Mouse (Mus musculus) forebrain, embryonic 10.5 days (tissue): ENCODE results near the gene Nxnl1. TPM values are rescaled to one million over a fixed set of nuclear protein-coding genes. Genes with fewer than 3 reads are reported as not detected.

Experiments used
- DNase-seq: peaks from one replicate; pipeline ENCODE4 v3.0.0-alpha.2; 2017; ENCODE audit warnings: low spot score; ENCODE audit errors: extremely low spot score
- H3K27ac ChIP-seq: fragments of 300-500 bp; sonication (generic); 2 replicates; pipeline ENCODE4 v1.5.1; 2016; ENCODE audit warnings: mild to moderate bottlenecking
- H3K27me3 ChIP-seq: fragments of 300-500 bp; sonication (generic); 2 replicates; pipeline ENCODE4 v1.6.1; 2016; ENCODE audit warnings: mild to moderate bottlenecking; ENCODE audit not compliant: poor library complexity, severe bottlenecking
- H3K36me3 ChIP-seq: fragments of 300-500 bp; sonication (generic); replicated peaks from 2 replicates; pipeline ENCODE4 v1.6.1; 2016; ENCODE audit warnings: mild to moderate bottlenecking, moderate library complexity
- H3K4me1 ChIP-seq: fragments of 300-500 bp; sonication (generic); 2 replicates; pipeline ENCODE4 v1.6.1; 2016
- H3K4me3 ChIP-seq: fragments of 300-500 bp; sonication (generic); 2 replicates; pipeline ENCODE4 v1.5.1; 2016; ENCODE audit warnings: mild to moderate bottlenecking, moderate library complexity
- H3K9me3 ChIP-seq: fragments of 300-500 bp; sonication (generic); 2 replicates; pipeline ENCODE4 v1.6.1; 2016; ENCODE audit warnings: mild to moderate bottlenecking, moderate library complexity
- WGBS: fragments of 180-500 bp; shearing (Covaris S2); methylation state at CpG from one replicate; pipeline ENCODE4 v1.1.7; 2016; 5-methylcytosine and 5-hydroxymethylcytosine counted together
- polyA plus RNA-seq: library from polyadenylated mRNA; unstranded; fragments of >200 nt; fragmentation: Nextera tagmentation; extraction: Ambion mirVana; gene quantifications from 2 replicates; pipeline ENCODE4 v1.2.1, GENCODE M21; 2016

Nxnl1 gene
- polyA plus RNA-seq, 1 experiment from 2014 or later, result not detected

GRCm38 (mm10) chr8:71560765-71561164 is 5.6 kb downstream of the Nxnl1 start:
- Histone ChIP-seq H3K36me3 (no peaks in the 10 kb centered on the region), H3K27ac (no peak overlapping the region), H3K9me3 (peaks cover 7% of the 10 kb centered on the region; the same call in 1 of the 2 replicates), H3K27me3 (peaks cover 98% of the 10 kb centered on the region), H3K4me1 (peaks cover 22% of the 10 kb centered on the region), H3K4me3 (no peak overlapping the region)
- DNase-seq, result no peak
- WGBS, result 83% methylated on average over 5 of the region's 5 CpGs

- Histone ChIP-seq H3K36me3 (no peaks in the 10 kb centered on the region), H3K4me1 (peaks cover 22% of the 10 kb centered on the region), H3K27ac (no peak overlapping the region), H3K9me3 (peaks cover 7% of the 10 kb centered on the region; the same call in 1 of the 2 replicates), H3K4me3 (no peak overlapping the region), H3K27me3 (peaks cover 100% of the 10 kb centered on the region)
- 79% methylated on average over 3 of the region's 3 CpGs for WGBS
- no peak for DNase-seq
These were observed 6.3 kb downstream of the Nxnl1 start for GRCm38 (mm10) chr8:71560071-71560470.

DNA sequence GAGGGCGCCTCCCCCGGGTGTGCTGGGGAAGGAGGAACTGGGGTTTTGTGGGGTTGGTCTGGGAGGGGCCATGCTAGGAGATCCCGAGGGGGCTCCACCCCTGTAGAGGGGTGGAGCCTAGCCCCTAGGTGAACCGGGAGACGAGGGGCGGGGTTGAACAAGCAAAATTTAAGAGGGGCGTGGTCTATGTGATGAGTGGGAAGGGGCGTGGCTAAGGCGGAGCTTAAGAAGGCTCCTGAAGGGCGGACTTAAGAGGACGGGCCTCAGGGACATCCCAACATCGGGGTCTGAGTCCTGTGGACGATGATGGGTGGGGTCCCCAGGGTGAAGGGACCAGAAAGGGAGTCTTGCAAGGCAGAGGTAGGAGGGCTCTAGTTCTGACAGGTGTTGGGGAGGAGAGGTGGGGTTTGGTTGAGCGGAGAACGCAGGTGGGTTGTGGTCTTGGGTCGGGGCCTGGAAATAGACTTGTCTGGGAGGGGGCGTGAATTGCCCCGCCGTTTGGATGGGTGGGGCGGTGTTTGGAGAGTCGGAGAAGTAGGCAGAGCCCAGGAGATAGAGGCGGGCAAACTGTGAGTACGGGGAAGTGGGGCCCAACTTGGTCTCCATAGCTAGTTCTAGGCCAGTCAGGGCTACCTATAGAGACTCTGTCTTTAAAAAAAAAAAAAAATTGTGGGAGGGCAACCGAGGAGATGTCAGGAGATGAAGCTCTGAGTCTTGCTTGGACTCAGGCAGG is 7.3 kb downstream of the Nxnl1 start:
- peak; percentile 56 for DNase-seq
- Histone ChIP-seq H3K36me3 (no peaks in the 10 kb centered on the region), H3K27me3 (peaks cover 97% of the 10 kb centered on the region), H3K9me3 (peaks cover 3% of the 10 kb centered on the region; the same call in 1 of the 2 replicates), H3K27ac (no peak overlapping the region), H3K4me3 (peak overlapping the region; percentile 54), H3K4me1 (peaks cover 22% of the 10 kb centered on the region)
- WGBS, result 3% methylated on average over 24 of the region's 24 CpGs

- Histone ChIP-seq H3K9me3 (no peaks in the 10 kb centered on the region), H3K27me3 (peaks cover 89% of the 10 kb centered on the region), H3K4me3 (peak within 1 kb of the TSS; percentile 54), H3K4me1 (peaks cover 22% of the 10 kb centered on the region), H3K36me3 (no peaks in the 10 kb centered on the region), H3K27ac (peak within 1 kb of the TSS; percentile 51)
- 5% methylated on average over 70 of the region's 70 CpGs for WGBS
- DNase-seq, result peak; percentile 26
These were observed 8.1 kb downstream of the Nxnl1 start, which contains the start of gene Tmem221 for GRCm38 (mm10) chr8:71558071-71558957. Gene Tmem221 (minus strand): TSS chr8:71558871.

DNA sequence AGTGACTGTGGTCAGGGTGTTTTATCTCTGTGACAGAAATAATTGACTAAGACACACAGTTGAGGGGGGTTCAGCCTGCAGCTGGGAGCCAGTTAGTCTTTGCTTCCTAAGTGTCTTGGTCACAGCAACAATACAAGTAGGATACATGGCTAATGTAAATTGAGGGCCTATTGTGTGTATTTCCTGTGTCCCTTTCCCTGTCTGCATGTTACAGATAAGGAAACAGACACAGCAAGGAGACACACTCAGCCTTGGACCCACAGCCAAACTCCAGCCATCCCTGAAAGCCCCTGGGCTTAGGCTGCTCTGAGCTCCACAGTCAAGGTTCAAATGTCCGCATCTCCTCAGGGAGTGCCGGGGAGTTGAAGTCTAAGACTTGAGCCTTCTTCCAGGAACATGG is 11.8 kb downstream of the Nxnl1 start:
- H3K4me1 ChIP-seq, result peaks cover 14% of the 10 kb centered on the region
- 92% methylated on average over 2 of the region's 2 CpGs for WGBS
- H3K4me3 ChIP-seq, result no peak overlapping the region
- H3K36me3 ChIP-seq, result no peaks in the 10 kb centered on the region
- no peaks in the 10 kb centered on the region for H3K9me3 ChIP-seq
- H3K27me3 ChIP-seq, result peaks cover 53% of the 10 kb centered on the region
- H3K27ac ChIP-seq, result no peak overlapping the region
- DNase-seq, result no peak

DNA sequence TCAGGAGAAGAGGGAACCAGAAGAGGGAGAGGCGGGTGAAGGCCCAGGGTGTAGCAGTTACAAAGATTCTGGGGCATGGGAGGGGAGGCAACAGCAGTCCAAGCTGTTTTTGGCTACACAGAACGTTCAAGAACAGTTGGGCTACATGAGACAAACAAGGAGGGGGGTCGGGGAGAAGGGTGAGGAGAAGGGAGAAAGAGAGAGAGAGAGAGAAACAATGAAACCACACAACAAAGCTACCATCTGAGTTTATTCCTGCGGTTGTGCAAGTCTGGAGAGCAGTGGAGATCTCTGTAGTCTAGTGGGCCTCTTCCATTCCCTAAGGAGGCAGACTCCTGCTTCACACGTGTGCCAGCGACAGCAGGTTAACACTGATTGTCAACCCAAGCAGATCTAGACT is 12.4 kb downstream of the Nxnl1 start:
- Histone ChIP-seq H3K9me3 (no peaks in the 10 kb centered on the region), H3K4me1 (peaks cover 11% of the 10 kb centered on the region), H3K27ac (no peak overlapping the region), H3K27me3 (peaks cover 46% of the 10 kb centered on the region), H3K36me3 (no peaks in the 10 kb centered on the region), H3K4me3 (no peak overlapping the region)
- WGBS, result 73% methylated on average over 6 of the region's 6 CpGs
- DNase-seq, result no peak

DNA sequence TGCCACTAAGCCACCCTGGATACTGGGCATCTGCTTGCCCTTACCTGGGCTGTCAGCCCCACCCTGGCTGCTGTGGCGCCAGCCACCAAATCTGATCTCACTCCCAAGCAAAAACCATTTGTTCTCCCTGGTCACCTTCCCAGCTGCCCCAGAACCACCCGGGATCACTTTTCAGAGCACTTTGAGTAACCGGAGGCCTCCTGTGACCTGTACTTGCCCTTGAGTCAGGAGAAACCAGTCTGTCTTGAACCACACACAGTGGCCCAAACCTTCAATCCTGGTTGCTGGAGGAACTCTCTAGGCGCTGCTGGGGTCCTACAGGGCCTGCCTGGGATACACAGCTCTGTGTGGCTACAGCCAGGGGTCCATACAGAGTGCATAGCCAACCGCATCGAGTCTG is 13.6 kb downstream of the Nxnl1 start:
- H3K27ac ChIP-seq, result no peak overlapping the region
- no peak overlapping the region for H3K4me3 ChIP-seq
- no peak for DNase-seq
- H3K4me1 ChIP-seq, result no peaks in the 10 kb centered on the region; the same call in 1 of the 2 replicates
- peaks cover 10% of the 10 kb centered on the region for H3K36me3 ChIP-seq
- 70% methylated on average over 6 of the region's 6 CpGs for WGBS
- H3K27me3 ChIP-seq, result peaks cover 34% of the 10 kb centered on the region
- no peaks in the 10 kb centered on the region for H3K9me3 ChIP-seq

GRCm38 (mm10) chr8:71550754-71551153 is 15.6 kb downstream of the Nxnl1 start:
- Histone ChIP-seq H3K4me1 (no peaks in the 10 kb centered on the region; the same call in 1 of the 2 replicates), H3K27me3 (peaks cover 14% of the 10 kb centered on the region), H3K36me3 (peaks cover 29% of the 10 kb centered on the region), H3K9me3 (no peaks in the 10 kb centered on the region), H3K4me3 (no peak overlapping the region), H3K27ac (no peak overlapping the region)
- no peak for DNase-seq
- WGBS, result 72% methylated on average over 7 of the region's 7 CpGs

GRCm38 (mm10) chr8:71547590-71547989 is 18.8 kb downstream of the Nxnl1 start:
- WGBS, result 92% methylated on average over 7 of the region's 7 CpGs
- no peaks in the 10 kb centered on the region for H3K9me3 ChIP-seq
- no peak for DNase-seq
- H3K4me3 ChIP-seq, result no peak overlapping the region
- no peak overlapping the region for H3K27ac ChIP-seq
- no peaks in the 10 kb centered on the region for H3K27me3 ChIP-seq
- peaks cover 13% of the 10 kb centered on the region for H3K4me1 ChIP-seq
- peaks cover 38% of the 10 kb centered on the region for H3K36me3 ChIP-seq

GRCm38 (mm10) chr8:71545053-71545452 is 21.3 kb downstream of the Nxnl1 start:
- DNase-seq, result no peak
- H3K4me3 ChIP-seq, result no peak overlapping the region
- peaks cover 38% of the 10 kb centered on the region for H3K36me3 ChIP-seq
- no peaks in the 10 kb centered on the region for H3K27me3 ChIP-seq
- no peaks in the 10 kb centered on the region for H3K9me3 ChIP-seq
- H3K4me1 ChIP-seq, result peaks cover 13% of the 10 kb centered on the region
- H3K27ac ChIP-seq, result no peak overlapping the region
- 93% methylated on average over 11 of the region's 11 CpGs for WGBS

DNA sequence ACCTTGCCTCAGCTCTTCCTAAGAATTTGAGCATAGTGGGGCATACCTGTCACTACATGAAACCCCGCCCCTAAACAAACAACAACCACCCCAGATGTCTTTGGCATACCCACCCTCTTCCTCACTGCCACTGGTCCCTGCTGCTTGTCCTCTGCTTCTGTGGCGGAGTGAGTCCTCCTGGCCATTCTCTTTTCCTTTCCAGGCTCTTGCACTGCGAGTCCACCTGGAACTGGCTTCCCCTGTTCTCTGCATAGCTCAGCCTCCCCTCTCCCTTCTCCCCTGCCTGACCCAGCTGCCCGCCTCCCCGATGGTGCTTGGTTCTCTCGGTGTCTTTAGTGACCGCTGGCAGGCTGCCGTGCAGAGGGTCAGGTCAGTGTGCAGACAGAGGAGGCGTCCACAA is 22.6 kb downstream of the Nxnl1 start:
- 89% methylated on average over 9 of the region's 9 CpGs for WGBS
- H3K9me3 ChIP-seq, result no peaks in the 10 kb centered on the region
- H3K27me3 ChIP-seq, result no peaks in the 10 kb centered on the region; the same call in none of the 2 replicates
- no peak for DNase-seq
- H3K36me3 ChIP-seq, result peaks cover 36% of the 10 kb centered on the region
- H3K4me3 ChIP-seq, result peak overlapping the region; percentile 87
- no peak overlapping the region for H3K27ac ChIP-seq
- H3K4me1 ChIP-seq, result peaks cover 13% of the 10 kb centered on the region

GRCm38 (mm10) chr8:71542632-71543343 is 23.6 kb downstream of the Nxnl1 start, which contains the start of gene Mvb12a:
Gene Mvb12a (plus strand): TSS chr8:71542922.
- Histone ChIP-seq H3K27me3 (peaks cover 9% of the 10 kb centered on the region), H3K36me3 (peaks cover 27% of the 10 kb centered on the region), H3K27ac (peak within 1 kb of the TSS; percentile 86), H3K4me1 (peaks cover 15% of the 10 kb centered on the region), H3K9me3 (no peaks in the 10 kb centered on the region), H3K4me3 (peak within 1 kb of the TSS; percentile 87)
- WGBS, result under 1% methylated on average over 55 of the region's 55 CpGs
- peak; percentile 96 for DNase-seq
